Mouse (Mus musculus): ENCODE data around the gene Ralgps1.
A peak's percentile ranks its signal among the peaks of the same experiment; 100 is the strongest.

The Ralgps1 gene

GRCm38 (mm10) chr2:33274719-33275490, 96.4 kb downstream of the Ralgps1 start:
- DNase-seq = no peak

DNA sequence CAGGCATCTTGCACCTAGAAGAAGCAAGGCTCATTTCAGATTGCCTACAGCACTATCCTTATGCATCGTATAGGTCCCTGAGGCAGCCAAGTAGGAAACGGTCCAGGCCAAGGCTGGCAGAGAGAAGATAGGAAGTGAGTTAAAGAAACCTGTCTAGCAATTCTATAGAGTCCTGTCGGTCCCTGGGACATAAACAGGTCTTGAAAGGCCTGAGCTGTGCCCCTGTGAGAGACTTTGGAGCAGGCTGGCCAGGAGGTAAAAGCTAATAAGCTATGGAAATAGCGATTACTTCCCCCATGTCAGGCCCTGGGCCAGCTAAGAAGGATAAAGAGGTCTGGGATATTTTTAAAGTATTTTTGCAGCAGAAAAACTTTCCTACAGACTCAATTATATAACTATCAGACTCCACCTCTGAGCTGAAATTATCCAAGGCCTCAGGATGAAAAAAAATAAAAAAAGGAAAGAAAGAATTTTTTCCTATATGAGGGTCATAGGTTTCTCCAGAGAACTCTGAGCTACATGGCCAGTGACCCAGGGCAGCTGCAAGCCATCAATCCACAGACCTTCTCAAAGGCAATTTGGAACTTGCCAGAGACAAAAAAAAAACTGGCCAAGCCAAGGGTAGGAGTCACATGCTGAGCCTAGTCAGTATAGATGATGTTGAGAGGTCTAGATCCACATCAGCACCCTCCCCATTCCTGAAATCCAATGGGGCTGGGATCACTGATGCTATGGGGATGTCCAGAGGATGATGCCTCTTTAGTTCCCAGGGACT, 98.4 kb downstream of the Ralgps1 start:
- DNase-seq = peak; percentile 41 to 47

- no peak for DNase-seq
These were observed 99.8 kb downstream of the Ralgps1 start for GRCm38 (mm10) chr2:33271511-33271910.

DNA sequence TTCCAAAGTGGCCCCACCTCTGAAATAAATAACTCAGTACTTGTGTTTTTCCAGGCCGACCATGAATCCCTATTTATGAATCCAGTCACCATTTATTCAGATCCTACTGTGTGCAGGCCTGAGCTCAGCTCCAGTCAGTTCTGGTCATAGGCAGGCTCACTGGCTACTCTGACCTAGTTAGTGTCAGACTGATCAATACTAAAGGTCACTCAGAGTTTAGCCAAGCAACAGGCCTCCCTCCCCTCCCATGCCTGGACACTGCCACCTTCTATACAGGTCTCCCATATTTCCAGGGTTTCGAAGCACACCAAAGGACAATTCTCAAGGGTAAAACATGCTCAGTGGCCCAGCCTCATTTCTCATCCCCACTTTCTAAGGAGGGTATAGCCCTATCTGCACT, 100.7 kb downstream of the Ralgps1 start:
- no peak for DNase-seq

DNA sequence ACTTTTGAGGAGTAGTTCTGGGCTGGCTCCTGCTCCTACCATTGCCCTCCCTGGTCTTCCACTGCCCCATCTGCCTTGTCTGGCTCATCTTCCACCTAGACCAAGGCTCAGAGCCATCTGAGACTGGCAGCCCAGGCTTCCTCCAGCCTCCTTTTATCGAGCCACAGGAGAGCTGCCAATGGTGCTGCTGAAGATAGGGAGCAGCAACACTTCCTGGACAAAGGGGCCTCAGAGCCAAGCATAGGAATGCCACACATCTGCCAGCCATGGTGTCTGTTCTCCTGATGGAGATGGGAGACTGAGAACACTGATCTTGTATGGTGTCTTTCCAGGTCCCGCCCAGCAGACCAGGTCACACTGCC, 102.2 kb downstream of the Ralgps1 start:
- no peak for DNase-seq

- no peak for DNase-seq
These were observed 102.7 kb downstream of the Ralgps1 start for GRCm38 (mm10) chr2:33268384-33269131.

DNA sequence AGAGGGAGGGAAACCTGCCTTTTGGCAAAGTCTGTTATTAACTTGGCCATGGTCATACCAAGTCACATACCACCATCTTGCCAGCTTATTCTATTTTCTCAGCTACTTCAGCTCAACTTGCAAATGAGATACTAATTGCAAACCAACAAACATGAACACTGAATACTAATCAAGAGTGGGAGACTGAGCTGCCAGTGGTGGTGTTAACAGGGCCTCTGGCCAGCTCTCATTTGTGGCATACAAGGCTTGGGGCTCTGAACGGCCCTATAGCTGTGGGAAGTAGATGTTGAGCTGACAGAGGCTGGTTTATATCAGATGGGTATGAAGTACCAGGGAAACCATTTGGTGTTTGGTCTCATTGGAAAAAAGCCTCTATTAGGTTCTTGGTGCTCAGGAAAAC, 104.2 kb downstream of the Ralgps1 start:
- no peak for DNase-seq

- no peak for DNase-seq
These were observed 105.5 kb downstream of the Ralgps1 start for GRCm38 (mm10) chr2:33265793-33266192.

- DNase-seq = no peak
These were observed 109.8 kb downstream of the Ralgps1 start for GRCm38 (mm10) chr2:33261475-33261874.

DNA sequence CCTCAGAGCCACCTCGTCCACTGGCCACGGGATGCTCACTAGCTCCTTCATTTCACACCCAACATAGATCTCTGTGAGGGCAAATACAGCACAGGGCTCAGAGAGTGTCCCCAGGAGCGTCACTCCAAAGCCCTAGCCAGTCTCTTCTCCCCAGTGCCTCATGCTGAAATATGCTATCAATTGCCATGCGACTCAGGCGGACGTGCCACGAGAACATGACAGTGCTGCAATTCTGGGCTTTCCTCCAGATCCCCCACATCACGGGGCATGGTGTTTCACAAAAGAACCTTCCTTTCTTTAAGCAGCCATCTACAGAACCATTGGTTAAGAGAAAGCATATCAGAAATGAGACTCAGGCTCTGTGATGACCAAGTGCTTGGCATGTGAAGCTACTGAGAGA, 110.5 kb downstream of the Ralgps1 start:
- no peak for DNase-seq

DNA sequence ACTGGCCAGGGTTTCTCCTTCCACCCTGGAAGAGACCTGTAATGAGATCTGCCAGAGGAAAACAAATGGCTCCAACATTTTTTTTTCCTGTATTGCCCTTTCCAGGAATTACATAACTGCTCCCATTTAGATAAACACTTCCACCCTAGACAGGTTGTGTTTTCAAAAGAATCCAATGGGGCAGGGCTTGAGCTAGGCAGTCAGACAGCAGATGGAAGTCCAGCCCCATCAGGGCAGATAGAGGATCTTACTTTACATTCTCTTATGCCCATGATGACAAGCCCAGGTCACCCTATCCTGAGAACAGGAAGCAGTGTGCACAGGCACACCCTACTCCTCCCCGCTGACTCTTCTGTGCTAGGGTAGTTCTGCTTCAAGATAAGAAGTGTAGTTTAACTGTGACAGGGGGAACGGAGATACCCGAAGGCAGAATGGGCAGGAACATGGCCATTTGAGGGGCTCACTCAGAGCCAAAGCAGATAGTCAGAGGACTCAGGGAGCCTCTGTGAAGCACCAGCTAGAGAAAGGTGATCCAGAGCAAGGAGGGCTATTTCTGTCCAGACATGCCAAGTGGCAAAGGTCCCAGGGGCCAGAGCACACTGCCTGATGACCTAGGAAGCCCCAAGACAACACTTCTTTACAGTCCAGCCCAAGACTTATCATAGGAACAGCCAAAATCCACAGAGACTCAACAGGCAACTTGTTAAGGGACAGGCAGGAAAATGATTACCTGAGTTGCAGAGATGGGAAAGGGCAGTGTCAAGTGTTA, 114.3 kb downstream of the Ralgps1 start:
- DNase-seq = no peak

DNA sequence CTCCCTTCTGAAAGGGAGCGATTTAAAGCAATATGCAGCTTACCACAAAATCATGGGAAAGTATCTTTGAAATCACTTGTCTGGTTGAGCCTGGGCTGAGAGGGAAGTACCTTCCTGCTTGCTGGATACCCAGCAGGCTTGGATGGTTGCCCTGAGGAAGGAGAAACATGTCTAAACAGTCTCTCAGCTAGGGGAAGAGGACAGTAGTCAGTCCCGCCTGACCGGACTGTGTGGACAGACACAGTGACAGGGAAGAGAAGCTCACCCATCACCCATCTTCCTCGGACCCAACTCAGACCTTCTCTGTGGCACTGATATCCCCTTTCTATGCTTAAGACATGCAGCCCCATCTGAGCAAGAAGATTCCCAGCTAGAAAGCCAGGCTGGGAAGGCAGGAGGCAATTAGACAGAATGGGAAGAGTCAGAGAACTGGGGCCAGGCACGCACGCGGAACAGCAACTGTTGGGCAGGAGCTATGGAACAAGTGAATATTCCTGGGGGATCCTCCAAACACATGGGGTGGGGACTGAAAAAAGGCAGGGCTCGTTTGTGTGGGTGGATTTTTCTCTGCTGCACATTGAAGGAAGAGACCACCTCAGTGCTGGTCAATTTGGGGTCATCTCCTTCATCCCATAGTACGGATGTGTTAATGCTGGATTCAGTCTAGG, 116.8 kb downstream of the Ralgps1 start:
- DNase-seq = no peak

DNA sequence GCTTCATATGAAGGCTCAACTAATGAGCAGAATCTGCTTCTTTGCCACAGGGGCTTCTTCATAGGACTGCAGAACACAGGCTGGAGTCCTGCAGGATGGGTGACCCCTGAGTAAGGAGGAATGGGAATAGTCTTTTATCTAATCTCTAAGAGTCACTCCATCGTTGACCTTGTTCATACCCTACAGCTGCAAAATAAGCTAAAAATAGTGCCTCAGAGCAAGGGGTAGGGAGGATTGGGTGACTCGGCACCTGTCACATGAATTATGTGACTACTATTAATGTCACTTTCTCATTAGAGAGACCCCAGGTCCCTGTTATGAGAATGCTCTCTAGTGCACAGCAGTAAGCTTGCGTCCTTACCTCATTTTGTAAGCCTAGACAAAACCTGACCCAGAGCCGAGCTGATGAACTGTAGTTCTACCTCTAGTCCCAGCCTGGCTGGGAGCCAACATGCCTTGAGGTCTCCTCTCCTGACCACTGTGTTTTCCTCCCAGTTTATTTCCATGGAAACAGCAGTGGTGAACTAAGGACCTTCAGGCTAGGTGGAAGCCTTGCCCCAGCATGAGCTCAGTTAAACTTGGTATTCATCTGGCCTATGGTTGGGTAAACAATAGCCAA, 117.6 kb downstream of the Ralgps1 start:
- peak; percentile 61 to 76 for DNase-seq

GRCm38 (mm10) chr2:33252751-33253150, 118.5 kb downstream of the Ralgps1 start:
- no peak for DNase-seq

DNA sequence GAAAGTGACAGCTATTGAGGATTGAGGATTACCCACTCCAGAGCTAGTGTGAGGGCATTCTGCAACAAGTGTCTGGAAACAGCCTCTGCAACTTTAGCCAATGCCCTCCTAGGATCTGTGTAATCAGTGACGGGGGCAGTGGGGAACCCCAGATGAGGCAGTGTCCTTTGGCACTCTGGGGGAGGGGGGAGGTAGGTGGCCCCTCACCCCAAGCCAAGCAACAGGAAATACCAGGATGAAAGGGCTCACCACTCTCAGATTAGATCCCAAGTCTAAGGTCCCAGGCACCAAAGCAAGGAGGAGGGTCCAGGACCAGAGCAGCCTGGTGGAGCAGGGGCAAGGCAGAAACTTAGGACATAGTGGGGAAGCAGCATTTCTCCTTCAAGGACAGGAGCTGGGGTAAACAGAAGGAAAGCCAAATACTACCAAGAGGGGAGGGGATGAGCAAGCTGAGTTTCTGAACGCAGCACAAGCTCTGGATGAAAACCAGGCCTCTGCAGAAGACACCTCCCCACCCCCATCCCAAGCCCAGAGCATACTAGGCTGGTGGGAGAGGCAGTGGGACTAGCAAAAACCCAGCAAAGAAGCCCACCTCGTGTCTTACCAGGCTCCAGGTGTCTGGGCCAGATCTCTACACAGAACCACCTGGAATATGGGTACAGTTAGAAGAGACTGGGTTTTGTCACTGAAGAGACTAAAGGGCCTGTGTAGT, 121.2 kb downstream of the Ralgps1 start:
- no peak for DNase-seq

GRCm38 (mm10) chr2:33248549-33248948, 122.7 kb downstream of the Ralgps1 start:
- DNase-seq = no peak

GRCm38 (mm10) chr2:33246841-33247240, 124.4 kb downstream of the Ralgps1 start:
- no peak for DNase-seq

GRCm38 (mm10) chr2:33245350-33245749, 125.9 kb downstream of the Ralgps1 start:
- no peak for DNase-seq

DNA sequence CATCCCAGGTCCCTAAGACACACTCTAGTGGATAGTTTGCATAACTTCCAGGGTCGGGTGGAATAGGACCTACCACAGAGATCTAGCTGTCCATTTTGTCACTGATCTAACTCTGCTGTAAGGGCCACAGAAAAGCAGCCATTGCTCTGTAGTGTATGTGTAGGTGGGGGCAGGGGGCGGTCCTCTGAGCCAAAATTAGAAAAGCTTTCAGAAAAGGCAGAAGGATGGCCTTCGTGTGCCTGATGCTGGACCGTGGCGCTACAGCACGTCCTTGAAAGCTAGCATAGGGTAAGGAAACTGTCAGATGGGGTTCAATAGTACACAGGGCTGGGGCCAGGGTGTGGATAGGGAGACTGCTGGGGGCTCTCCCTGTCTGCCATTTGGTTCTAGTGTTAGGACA, 126.4 kb downstream of the Ralgps1 start:
- no peak for DNase-seq

- no peak for DNase-seq
These were observed 133.7 kb downstream of the Ralgps1 start for GRCm38 (mm10) chr2:33237581-33237980.

GRCm38 (mm10) chr2:33234848-33235247, 136.4 kb downstream of the Ralgps1 start:
- DNase-seq = peak in 1 of 2 experiments; percentile 35
